Mouse (Mus musculus): ENCODE data around the gene Amz1. TPM values are rescaled to one million over a fixed set of nuclear protein-coding genes. Genes with fewer than 3 reads are reported as not detected.
A peak's percentile ranks its signal among the peaks of the same experiment; 100 is the strongest.

Gene Amz1
- polyA plus RNA-seq, 1 experiment from 2014 or later, result 1.3 TPM

DNA sequence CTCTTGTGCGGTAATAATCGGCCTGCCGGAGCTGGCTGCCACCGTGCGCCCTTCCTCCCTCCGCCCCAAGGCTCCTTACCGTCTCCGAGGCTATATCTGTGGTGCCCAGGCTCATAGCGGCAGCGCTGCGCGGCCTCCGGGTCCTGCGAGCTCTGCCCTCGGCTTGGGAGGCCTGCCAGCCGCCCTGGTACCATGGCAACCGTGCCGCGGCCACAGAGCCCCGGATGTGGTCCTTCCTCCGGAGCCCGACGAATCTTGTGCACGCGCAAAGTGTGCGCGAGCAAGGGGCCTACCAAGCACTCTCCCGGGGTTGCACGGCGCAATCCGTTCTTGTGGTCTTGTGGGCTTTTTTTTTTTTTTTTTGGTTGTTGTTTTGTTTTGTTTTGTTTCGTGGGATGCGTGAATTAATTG is 21.8 kb upstream of the Amz1 start, which contains the start of gene Iqce:
Gene Iqce, minus strand, starts transcription at position 276 of the 411 bp plus-strand sequence.
- ATAC-seq (ENCODE audit: insufficient read depth, low FRiP score, low read depth), result peak; percentile 52
- peak within 1 kb of the TSS; percentile 78 for H3K4me3 ChIP-seq (replicated peaks)
- peak within 1 kb of the TSS; percentile 85 for H3K9ac ChIP-seq
- H3K36me3 ChIP-seq, result peaks cover 3% of the 10 kb centered on the region; the same call in 1 of the 2 replicates
- peak within 1 kb of the TSS; percentile 87 for H3K4me2 ChIP-seq
- peaks cover 33% of the 10 kb centered on the region for H3K4me1 ChIP-seq
- WGBS, result under 1% methylated on average over 33 of the region's 33 CpGs
- no peaks in the 10 kb centered on the region for H3K9me3 ChIP-seq
- H3K27ac ChIP-seq, result peak within 1 kb of the TSS; percentile 91
- no peaks in the 10 kb centered on the region for H3K27me3 ChIP-seq (replicated peaks)

GRCm38 (mm10) chr5:140702618-140703175 is 21.2 kb upstream of the Amz1 start:
- peak overlapping the region; percentile 78 for H3K4me3 ChIP-seq (replicated peaks)
- WGBS, result 61% methylated on average over 19 of the region's 19 CpGs
- peaks cover 33% of the 10 kb centered on the region for H3K4me1 ChIP-seq
- peak overlapping the region; percentile 85; the same call in 1 of the 2 replicates for H3K9ac ChIP-seq
- no peaks in the 10 kb centered on the region for H3K9me3 ChIP-seq
- H3K4me2 ChIP-seq, result peak overlapping the region; percentile 87
- H3K36me3 ChIP-seq, result peaks cover 3% of the 10 kb centered on the region; the same call in 1 of the 2 replicates
- H3K27me3 ChIP-seq (replicated peaks), result no peaks in the 10 kb centered on the region
- peak overlapping the region; percentile 91 for H3K27ac ChIP-seq
- ATAC-seq (ENCODE audit: insufficient read depth, low FRiP score, low read depth), result no peak

- Histone ChIP-seq H3K9ac (no peak overlapping the region), H3K27ac (peak overlapping the region; percentile 93), H3K27me3 (replicated peaks) (no peaks in the 10 kb centered on the region), H3K4me1 (peaks cover 33% of the 10 kb centered on the region), H3K4me2 (peak overlapping the region; percentile 49), H3K9me3 (no peaks in the 10 kb centered on the region), H3K4me3 (replicated peaks) (peak overlapping the region; percentile 58), H3K36me3 (peaks cover 6% of the 10 kb centered on the region; the same call in 1 of the 2 replicates)
- no peak for ATAC-seq (ENCODE audit: insufficient read depth, low FRiP score, low read depth)
- WGBS, result 33% methylated on average over 17 of the region's 17 CpGs
Observed at GRCm38 (mm10) chr5:140703480-140704377, 20.2 kb upstream of the Amz1 start.

DNA sequence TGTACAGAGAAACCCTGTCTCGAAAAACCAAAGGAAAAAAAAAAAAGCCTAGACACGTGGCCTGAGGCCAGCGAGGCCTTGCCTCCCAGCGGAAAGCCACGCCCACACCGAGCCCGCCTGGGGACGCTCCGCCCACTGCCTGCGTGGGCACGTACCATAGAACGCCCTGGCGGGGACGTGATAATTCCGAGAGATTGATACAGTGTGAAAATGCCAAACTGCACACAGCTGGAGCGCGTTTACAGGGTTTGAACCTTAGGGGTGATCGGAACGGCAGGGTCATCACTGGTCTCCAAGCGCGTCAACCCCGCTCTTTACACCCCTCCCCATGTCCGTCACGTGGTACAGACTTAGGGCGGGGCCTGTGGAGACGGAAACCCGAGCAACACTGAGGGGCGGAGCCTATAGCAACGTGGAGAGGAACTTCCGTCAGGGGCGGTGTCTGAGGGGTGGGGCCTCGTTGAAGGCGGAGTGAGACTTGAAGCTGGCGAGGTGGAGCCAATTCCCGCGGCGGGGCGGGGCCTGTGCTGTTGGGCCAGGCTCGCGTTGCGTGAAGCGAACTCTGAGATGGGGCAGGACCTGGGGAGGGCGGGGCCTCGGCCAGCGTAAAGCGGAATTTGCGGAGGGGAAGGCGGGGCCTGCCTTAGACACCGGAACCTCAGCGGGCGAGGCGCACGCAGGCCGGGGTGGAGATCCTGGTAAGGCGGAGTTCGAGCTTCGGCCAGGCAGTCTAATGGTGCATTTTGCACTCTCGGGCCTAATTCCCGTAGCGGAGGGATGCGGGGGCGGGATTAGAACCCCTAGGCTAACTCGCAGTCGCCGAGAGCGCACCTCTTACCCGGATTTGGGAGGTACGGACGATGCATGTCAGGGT is 19.3 kb upstream of the Amz1 start, which contains the start of gene Brat1:
Gene Brat1, plus strand, starts transcription at position 634 of the 874 bp plus-strand sequence.
- peak; percentile 93 for ATAC-seq (ENCODE audit: insufficient read depth, low FRiP score, low read depth)
- WGBS, result under 1% methylated on average over 69 of the region's 69 CpGs
- peak within 1 kb of the TSS; percentile 58 for H3K4me3 ChIP-seq (replicated peaks)

GRCm38 (mm10) chr5:140705501-140706171 is 18.3 kb upstream of the Amz1 start:
- 43% methylated on average over 7 of the region's 7 CpGs for WGBS
- Histone ChIP-seq H3K27ac (peak overlapping the region; percentile 87), H3K4me1 (peaks cover 33% of the 10 kb centered on the region), H3K9me3 (no peaks in the 10 kb centered on the region), H3K4me2 (peak overlapping the region; percentile 80), H3K36me3 (peaks cover 10% of the 10 kb centered on the region), H3K4me3 (replicated peaks) (peak overlapping the region; percentile 58), H3K9ac (peak overlapping the region; percentile 68), H3K27me3 (replicated peaks) (no peaks in the 10 kb centered on the region)
- no peak for ATAC-seq (ENCODE audit: insufficient read depth, low FRiP score, low read depth)

More for the DNA sequence above, 19.3 kb upstream of the Amz1 start, which contains the start of gene Brat1:
- H3K27ac ChIP-seq, result peak within 1 kb of the TSS; percentile 93
- peak within 1 kb of the TSS; percentile 68 for H3K9ac ChIP-seq
- no peaks in the 10 kb centered on the region for H3K27me3 ChIP-seq (replicated peaks)
- no peaks in the 10 kb centered on the region for H3K9me3 ChIP-seq
- peaks cover 33% of the 10 kb centered on the region for H3K4me1 ChIP-seq
- peaks cover 5% of the 10 kb centered on the region; the same call in 1 of the 2 replicates for H3K36me3 ChIP-seq
- peak within 1 kb of the TSS; percentile 80 for H3K4me2 ChIP-seq

- Histone ChIP-seq H3K4me1 (peaks cover 7% of the 10 kb centered on the region), H3K4me2 (no peak overlapping the region), H3K27me3 (replicated peaks) (no peaks in the 10 kb centered on the region), H3K36me3 (peaks cover 46% of the 10 kb centered on the region), H3K9ac (no peak overlapping the region), H3K27ac (no peak overlapping the region), H3K4me3 (replicated peaks) (no peak overlapping the region), H3K9me3 (no peaks in the 10 kb centered on the region)
- ATAC-seq (ENCODE audit: insufficient read depth, low FRiP score, low read depth), result no peak
- WGBS, result 91% methylated on average over 6 of the region's 6 CpGs
Observed at GRCm38 (mm10) chr5:140710315-140710714, 13.6 kb upstream of the Amz1 start.

- no peak for ATAC-seq (ENCODE audit: insufficient read depth, low FRiP score, low read depth)
- Histone ChIP-seq H3K27me3 (replicated peaks) (no peaks in the 10 kb centered on the region), H3K4me3 (replicated peaks) (no peak overlapping the region), H3K9me3 (no peaks in the 10 kb centered on the region), H3K36me3 (peaks cover 46% of the 10 kb centered on the region), H3K9ac (no peak overlapping the region), H3K27ac (no peak overlapping the region), H3K4me2 (no peak overlapping the region), H3K4me1 (no peaks in the 10 kb centered on the region)
- WGBS, result 85% methylated on average over 5 of the region's 5 CpGs
Observed at GRCm38 (mm10) chr5:140711040-140711439, 12.9 kb upstream of the Amz1 start.

- WGBS, result 79% methylated on average over 7 of the region's 7 CpGs
- no peak overlapping the region for H3K27ac ChIP-seq
- no peak for ATAC-seq (ENCODE audit: insufficient read depth, low FRiP score, low read depth)
- no peak overlapping the region for H3K4me2 ChIP-seq
- H3K4me1 ChIP-seq, result no peaks in the 10 kb centered on the region
- no peaks in the 10 kb centered on the region for H3K9me3 ChIP-seq
- peaks cover 8% of the 10 kb centered on the region for H3K36me3 ChIP-seq
- no peaks in the 10 kb centered on the region for H3K27me3 ChIP-seq (replicated peaks)
- no peak overlapping the region for H3K4me3 ChIP-seq (replicated peaks)
- no peak overlapping the region for H3K9ac ChIP-seq
Observed at GRCm38 (mm10) chr5:140720773-140721172, 3.2 kb upstream of the Amz1 start.

DNA sequence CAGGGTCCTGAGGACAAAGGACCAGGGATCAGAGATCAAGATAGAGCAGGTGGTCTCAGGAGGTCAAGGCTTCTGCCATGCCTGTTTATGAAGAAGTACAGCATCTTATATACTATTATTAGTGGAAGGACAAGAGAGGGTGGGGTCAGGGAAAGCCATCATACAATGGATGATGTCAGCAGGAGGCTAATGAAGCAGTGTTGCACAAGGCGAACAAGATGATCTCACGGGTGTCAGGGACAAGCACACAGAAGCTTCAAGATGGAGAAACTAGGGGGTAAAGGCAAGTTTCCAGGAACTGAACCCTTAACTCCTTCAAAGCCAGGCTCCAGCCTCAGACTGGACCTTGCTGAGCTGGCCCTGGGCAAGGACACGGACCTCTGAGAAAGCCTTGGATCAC is 1.8 kb upstream of the Amz1 start:
- no peak overlapping the region for H3K9ac ChIP-seq
- whole genome bisulfite sequencing, result 70% methylated on average over 3 of the region's 3 CpGs
- peaks cover 8% of the 10 kb centered on the region for H3K36me3 ChIP-seq
- ATAC-seq (ENCODE audit: insufficient read depth, low FRiP score, low read depth), result no peak
- no peak overlapping the region for H3K4me2 ChIP-seq
- no peaks in the 10 kb centered on the region for H3K27me3 ChIP-seq (replicated peaks)
- no peak overlapping the region for H3K27ac ChIP-seq
- no peaks in the 10 kb centered on the region for H3K4me1 ChIP-seq
- no peak overlapping the region for H3K4me3 ChIP-seq (replicated peaks)
- H3K9me3 ChIP-seq, result no peaks in the 10 kb centered on the region

DNA sequence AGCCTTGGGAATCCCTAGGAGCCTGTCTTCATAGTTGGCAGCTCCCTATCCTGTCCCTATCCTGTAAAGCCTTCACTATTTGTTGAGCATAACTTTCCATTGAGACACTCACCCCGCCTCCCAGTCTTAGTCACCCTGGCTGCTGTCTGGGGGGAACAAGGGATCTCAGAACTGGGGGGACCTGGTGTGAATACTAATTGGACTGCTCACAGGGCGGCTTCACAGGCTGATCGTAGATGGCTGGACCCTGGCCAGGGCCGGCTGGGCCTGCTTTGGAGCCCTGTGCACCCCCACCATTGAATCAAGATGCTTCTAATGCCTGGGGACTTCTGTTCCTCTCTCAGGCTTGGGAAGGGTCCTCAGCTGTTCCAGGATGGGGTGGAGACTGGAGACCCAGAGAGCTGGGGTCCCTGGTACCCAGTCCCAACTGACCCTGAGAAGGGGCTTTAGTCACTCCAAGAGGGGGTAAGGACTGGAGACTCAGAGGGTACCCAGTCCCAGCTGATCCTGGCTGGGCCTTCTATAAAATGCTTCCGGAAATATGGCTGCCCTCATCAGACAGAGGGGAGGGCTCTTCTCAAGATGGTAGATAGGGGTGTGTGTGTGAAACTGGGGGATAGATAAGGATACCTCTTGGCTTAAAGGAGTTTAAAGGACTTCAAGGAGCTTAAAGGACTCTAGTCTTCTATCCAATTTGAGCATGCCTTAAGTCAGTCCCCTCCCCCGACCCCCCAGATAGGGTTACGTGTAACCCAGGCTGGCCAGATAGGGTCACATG is 2.3 kb downstream of the Amz1 start:
- Histone ChIP-seq H3K27me3 (replicated peaks) (no peaks in the 10 kb centered on the region), H3K4me3 (replicated peaks) (no peak overlapping the region), H3K9me3 (no peaks in the 10 kb centered on the region), H3K4me1 (no peaks in the 10 kb centered on the region), H3K4me2 (no peak overlapping the region), H3K9ac (no peak overlapping the region), H3K36me3 (no peaks in the 10 kb centered on the region), H3K27ac (no peak overlapping the region)
- 78% methylated on average over 7 of the region's 7 CpGs for WGBS
- ATAC-seq (ENCODE audit: insufficient read depth, low FRiP score, low read depth), result no peak
